Mouse (Mus musculus) mouse trophoblast stem cell (cell line): ENCODE measurements around the gene Slc16a10.
"Not testable (repeated sequence)": the region's sequence is repeated elsewhere in the genome, so short reads cannot be mapped to it uniquely, and the experiment has no call there.

Experiments
- in situ Hi-C, 2 experiments: fragments of 300-500 bp; cut with MseI, MboI; formaldehyde crosslinking; loops; 2 replicates in 1 of 2; 3 replicates in 1 of 2; pipeline ENCODE4 v1.15.1; 2025

Gene Slc16a10

DNA sequence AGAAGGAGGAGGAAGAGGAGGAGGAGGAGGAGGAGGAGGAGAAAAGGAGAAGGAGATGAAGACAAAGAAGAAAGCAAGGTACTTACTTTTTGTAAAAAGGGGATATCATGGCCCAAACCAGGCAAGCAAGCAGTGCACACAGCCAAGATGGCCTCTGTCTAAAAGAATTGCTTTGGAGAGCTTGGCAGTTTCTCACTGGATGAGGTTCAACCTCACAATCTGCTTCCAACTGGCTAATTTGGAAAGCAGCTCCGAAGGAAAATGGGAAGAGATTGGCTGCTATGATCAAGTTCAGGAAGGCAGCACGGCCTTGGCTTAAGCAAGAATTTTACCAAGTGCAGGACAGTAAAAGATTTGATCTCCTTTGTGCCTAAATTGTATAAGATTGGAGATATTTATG, 112.4 kb downstream of the Slc16a10 start:
- in situ Hi-C loops = no loop called here

DNA sequence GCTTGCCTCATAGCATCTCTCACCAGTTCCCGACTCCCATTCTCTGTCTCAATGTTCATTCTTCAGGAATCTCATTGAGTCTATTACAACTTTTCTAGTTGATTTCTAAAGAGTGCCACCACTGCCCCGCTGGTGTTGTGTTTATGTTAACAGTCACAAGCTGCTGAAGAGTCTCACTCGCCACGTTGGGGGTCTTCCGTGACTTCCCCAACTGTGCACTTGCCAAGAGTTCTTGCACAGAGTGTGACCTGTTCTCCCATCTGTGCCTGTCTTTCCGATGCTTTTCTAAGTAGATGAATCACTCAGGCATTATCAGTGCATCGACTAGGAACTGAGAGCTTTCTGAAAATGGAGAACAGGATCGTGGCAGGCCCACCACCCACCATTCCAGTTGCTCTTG, 114.0 kb downstream of the Slc16a10 start:
- in situ Hi-C loops = no loop called here

DNA sequence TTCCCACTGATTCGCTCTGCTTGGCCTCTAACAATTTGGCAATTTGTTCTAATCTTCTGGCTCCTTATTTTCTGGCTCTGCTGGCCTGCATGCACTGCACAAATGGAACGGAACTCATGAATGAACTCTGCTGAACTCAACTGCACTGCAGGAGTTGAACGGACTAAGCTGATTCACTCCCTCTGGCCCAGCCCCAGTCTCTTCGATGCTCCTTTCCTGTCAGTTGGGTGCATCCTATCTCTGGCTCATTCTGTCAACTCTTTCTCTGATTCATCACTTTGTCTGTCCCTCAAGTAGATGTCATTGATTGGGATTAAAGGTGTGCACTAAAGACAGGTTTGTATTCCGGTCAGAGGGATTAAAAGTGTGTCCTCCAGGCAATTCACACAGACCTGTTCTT, 115.5 kb downstream of the Slc16a10 start:
- in situ Hi-C loops = no loop called here

GRCm38 (mm10) chr10:40025560-40025959, 116.5 kb downstream of the Slc16a10 start:
- in situ Hi-C loops = no loop called here

DNA sequence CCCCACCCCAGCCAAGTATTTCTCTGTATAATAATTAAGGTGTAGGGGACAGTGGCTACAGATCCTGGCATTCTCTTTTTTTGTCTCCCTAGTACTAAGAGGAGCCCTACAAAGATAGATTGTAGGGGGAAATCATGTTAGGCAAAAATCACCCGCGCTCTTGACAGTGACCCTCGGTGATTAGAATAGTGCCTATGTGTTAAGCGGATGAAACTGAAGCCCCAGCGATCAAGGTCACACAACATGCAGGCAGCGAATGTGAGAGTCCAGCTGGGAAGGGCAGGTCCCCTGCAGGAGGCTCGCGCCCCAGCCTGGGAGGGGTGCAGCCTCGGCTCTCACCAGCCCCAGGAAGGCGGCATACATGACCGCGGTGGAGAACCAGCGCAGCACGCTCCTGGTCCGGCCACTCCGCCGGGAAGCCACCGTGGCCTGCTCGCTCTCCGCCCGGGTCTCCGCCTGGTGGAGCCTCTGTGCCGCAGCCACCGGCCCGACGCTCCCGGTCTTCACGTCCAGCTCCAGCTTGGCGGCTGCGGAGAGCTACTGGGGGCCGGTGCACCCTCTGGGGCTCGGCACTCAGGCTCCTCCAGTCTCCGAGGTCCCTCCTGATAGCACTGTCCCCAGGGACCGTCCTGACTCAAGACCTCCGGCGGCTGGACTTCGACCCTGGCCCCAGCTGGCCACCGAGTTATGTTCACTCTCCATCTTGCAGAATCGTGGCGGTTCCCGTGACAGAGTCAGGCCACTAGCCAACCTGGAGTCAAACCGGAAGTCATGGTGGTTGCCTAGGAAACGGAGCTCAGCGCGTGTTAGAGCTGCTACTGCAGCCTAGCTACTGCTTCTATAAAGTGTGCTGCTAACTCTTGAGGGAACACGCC, 117.3 kb downstream of the Slc16a10 start, which contains the start of gene Mfsd4b1:
Mfsd4b1 (minus strand) TSS at position 715 of the 875 bp plus-strand sequence.
- in situ Hi-C loops = no loop called here

GRCm38 (mm10) chr10:40020401-40020800, 121.7 kb downstream of the Slc16a10 start:
- in situ Hi-C loops = no loop called here

GRCm38 (mm10) chr10:40019492-40019891, 122.6 kb downstream of the Slc16a10 start:
- in situ Hi-C loops = no loop called here

DNA sequence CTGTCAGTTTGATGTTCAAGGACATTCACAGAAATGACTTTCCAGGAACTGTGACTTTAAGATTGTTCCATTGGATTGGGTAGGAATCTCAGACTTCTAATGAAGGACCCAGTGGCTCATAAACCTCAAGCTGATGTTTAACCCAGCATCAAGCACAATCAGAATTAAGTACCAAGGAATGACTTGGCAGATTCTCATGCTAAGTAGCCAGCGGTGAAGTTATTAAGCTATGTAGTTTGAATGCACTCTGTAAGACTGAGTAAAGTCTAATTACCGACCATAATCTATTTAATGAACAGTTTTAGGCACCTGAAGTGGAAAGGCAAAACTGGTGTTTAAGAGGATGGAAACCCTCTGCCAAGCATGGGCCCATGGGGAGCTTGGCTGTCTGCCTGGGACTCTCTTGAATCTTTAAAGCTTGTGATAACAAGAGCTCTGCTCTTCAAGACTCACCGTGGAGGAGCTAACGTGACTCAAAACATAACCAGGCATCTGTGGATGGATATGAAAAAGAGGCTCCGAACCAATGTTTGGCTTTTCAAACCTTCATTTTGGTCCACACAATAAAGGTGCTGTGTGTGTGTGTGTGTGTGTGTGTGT, 123.7 kb downstream of the Slc16a10 start:
- in situ Hi-C loops = no loop called here

DNA sequence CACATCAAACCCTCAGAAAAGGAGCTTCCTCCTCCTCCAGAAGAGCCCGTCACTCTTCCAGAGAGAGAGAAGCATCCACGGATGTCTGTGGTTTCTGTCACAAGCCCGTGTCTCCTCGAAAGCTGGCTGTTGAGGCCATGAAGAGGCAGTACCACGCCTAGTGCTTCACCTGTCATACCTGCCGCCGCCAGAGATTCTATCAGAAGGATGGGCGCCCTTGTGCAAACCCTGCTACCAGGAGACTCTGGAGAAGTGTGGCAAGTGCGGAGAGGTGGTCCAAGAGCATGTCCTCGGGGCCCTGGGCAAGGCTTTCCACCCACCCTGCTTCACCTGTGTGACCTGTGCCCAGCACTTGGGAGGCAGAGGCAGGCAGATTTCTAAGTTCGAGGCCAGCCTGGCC, 132.5 kb downstream of the Slc16a10 start:
- in situ Hi-C loops = no loop called here

GRCm38 (mm10) chr10:40008847-40009246, 133.2 kb downstream of the Slc16a10 start:
- in situ Hi-C loops = not testable (repeated sequence)

GRCm38 (mm10) chr10:40007953-40008352, 134.1 kb downstream of the Slc16a10 start:
- in situ Hi-C loops = no loop called here

- in situ Hi-C loops = no loop called here
Observed at GRCm38 (mm10) chr10:40006963-40007362, 135.1 kb downstream of the Slc16a10 start.

DNA sequence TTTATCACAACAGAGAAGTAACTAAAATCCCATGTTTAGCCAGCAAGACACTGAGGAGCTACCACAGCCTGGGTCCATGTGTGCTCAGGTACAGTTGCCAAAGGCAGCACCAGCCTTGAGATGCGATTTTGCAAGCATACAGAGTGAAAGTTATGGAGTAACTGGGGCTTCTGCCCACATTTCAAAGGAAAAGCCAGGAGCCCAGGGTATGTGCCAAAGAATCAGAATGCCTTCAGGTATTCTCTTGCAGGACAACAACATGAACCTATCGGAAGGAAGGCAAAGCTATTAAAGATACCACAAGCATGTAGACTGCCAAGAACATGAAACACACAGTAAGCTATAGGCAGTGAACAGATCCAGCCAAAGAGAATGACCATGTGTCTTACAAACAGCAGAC, 141.3 kb downstream of the Slc16a10 start:
- in situ Hi-C loops = no loop called here

DNA sequence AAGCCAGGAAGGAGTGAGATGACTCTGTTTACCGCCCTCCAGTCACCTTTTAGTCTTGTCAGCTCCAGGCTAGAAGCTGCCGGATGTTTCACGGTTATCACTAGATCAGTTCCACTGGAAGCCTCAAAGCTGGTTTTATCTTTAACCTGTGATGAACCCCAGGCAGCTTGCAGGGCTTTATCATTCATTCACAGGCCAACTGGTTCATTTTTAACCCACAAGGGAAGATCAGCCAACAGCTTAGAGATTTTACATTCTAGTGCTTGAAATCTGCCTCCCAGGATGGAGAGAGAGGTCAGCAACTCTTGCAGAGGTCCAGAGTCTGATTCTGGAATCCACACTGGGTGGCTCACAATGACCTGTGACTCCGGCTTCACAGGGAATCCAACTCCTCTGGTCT, 150.9 kb downstream of the Slc16a10 start:
- in situ Hi-C loops = no loop called here

DNA sequence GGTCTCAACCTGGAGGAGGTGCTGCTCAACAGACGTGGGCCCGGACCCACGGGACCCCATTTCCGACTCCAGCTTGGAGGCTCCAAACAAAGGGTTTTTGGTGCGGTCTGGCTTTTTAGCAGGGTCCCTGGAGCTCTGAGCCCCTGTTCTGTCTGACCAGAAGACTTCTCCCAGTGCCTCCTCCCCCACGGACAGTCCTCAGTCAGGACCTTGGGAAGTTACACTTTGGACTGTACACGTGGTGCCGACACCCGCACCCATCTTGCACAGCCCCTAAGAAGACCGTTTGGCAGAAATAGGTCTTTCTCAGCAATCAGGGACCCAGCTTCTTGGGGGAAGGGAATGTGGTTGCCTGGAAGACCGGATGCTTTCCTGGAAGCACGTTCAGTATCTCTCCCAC, 155.6 kb downstream of the Slc16a10 start, which contains the start of gene Mfsd4b5:
Mfsd4b5 (minus strand) TSS at position 181 of the 400 bp plus-strand sequence.
- in situ Hi-C loops = no loop called here
